Mouse (Mus musculus) heart, postnatal 10 days (tissue): ENCODE data around the gene March7. TPM values are rescaled to one million over a fixed set of nuclear protein-coding genes. Genes with fewer than 3 reads are reported as not detected.

Experiments used
- DNase-seq, 2 experiments: peaks; one replicate each; pipeline ENCODE4 v3.0.0; 2021
- intact Hi-C: fragments of 180-260 bp; cut with DNase I; formaldehyde crosslinking; loops from one replicate; pipeline ENCODE4 v1.15.1; 2025
- total RNA-seq, 2 experiments: library from RNA; stranded (reverse); gene quantifications; 2 replicates each; pipeline ENCODE4 v1.2.3; 2021

March7 gene
- total RNA-seq, 2 experiments from 2014 or later = 47.4 to 52.6 TPM

DNA sequence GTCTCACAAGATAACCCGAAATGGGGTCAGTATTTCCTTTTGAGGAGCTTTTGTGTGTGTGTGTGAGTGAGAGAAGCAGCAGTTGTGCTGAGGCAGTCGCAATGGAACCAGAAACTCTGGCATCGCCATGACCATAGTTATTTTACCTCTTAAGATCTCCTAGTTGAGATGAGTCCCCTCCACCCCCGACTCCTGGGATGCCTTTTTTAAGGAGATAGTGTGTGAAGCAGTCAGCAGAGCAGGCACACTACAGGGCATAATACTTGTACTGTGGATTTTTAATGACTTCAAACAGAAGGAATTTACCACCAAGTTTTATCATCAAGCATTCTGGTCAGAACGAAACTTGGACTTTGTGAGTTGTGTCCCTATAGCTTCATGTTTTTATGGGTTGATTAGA is 1.1 kb downstream of the March7 start:
- DNase-seq = no peak
- intact Hi-C loops = no loop called here

DNA sequence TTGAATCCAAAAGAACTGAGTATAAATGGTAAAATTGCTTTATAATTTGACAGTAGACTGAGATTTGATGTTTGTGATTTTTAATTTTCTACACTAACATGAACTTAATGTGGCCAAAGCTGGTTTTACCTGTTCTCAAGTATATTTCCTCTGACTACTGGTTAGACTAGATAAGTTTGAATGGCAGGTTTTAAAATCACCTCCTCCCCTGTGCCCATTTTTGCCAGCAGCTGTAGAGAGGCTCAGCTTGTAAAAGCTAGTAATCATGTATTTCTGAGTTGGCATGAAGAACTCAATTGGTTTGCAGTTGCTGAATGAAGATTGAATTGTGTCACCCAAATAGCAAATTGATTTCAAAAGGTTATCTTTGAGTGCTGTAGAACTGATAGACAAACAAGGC is 2.8 kb downstream of the March7 start:
- intact Hi-C loops = no loop called here
- no peak for DNase-seq

DNA sequence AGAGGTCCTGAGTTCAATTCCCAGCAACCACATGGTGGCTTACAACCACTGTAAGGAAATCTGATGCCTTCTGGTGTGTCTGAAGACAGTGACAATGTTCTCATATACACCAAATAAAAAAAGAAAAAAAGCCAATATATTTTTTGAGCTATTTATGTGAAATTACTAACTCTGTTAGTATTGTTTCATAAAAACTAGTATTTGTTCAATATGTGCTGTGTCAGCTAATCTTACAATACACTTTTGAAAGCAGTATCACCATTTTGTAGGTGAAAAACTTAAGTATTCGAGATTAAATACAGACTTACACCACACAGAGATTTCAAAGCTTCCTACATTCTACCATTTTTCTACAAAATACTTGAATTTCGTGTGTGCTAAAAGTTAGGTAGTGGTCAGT is 5.0 kb downstream of the March7 start:
- intact Hi-C loops = no loop called here
- DNase-seq = no peak

DNA sequence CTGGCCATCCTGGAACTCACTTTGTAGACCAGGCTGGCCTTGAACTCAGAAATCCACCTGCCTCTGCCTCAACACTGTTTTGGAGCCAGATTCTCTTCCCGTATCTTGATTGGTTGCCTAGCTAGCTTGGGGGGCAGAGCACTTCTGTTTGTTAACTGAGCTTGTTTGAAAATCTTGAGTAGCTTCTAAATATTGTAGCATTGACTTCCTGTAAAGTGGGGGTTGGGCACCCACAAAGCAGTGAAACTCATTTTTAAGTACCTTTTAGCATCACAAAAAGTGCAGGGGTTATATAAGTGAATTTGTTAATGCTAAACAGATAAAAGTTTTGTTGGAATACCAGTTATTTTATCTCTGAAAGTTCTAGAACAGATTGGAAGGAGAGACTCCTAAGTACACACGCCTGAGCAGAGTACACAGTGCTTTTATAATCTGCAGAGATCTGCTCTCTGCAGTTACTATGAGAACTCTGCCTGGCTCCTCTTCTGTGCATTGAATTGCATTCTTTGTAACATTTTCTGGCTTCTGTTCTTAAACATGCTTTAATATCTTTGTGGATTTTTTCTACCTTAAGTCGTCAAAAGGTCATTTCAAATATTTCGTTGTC is 7.0 kb downstream of the March7 start:
- no peak for DNase-seq
- intact Hi-C loops = no loop called here

DNA sequence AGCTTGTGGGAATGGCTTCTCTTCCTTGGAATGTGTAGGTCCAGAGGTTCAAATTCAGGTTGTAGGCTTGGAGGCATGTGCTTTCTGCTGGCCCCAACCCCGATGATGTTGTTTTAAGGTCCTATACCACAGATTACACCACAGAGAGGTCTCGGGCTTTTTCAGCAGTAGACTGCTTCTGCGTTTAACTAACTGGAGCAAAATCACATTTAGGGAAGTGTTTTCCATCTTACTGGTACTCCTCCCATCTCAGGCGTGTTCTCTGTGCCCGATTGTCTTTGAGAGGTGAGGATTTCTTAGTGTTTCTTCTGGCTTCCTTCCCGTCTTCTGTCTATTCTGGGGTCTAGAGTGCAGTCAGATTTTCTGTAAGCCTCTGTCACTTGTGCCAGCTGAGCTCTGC is 7.9 kb downstream of the March7 start:
- DNase-seq = no peak
- intact Hi-C loops = no loop called here

DNA sequence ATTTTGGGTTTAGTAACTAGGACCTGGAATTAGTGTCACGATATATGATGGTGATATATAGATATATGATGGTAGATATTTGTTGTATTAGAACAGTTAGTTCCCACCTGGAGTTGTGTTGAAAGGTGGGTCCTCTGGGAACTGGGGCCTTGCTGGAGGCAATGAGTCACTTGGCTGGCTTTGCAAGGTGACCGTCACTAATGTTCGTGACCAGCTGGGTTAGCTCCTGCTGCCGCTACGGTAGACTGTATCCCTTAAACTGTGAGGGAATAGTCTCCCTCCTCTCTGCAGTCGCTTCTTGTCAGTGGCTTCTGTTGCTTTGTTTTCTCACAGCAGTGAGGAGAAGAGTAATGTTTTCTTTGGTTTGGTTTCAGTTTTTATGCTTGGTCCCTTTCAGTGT is 11.5 kb downstream of the March7 start:
- intact Hi-C loops = no loop called here
- DNase-seq = peak in 1 of 2 experiments; percentile 50

DNA sequence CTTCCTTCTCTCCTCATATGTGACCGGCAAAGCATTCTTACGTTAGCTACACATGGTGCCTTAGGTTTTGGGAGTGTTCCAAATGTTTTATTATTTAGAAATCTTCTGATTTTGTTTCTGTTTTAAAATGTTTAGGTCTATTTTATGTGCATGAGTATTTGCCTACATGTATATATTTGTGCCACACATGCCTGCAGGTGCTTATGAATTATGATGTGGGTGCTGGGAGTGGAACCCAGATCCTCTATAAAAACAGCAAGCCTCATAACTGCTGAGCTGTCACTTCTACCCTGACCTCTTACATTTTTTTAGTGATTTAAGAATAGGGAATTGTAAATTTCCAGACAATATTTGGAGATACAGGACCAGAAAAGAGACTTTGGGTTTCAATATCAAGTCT is 12.3 kb downstream of the March7 start:
- DNase-seq = no peak
- intact Hi-C loops = no loop called here

DNA sequence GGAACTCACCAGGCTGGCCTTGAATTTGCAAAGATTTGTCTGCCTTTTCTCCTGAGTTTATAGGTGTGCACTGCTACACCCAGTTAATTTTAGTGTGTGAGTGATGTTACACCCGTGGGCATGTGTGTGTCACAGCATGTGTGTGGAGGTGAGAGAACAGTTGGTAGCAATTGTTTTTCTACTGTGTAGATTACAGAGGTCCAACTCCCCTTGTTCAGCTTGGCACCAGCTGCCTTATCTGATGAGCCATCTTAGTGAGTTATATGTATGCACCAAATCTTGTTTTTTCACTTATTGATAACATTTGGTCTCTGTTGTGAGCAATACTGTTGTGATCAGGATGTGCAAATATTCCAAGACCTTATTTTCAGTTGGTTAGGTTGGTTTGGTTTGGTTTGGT is 13.8 kb downstream of the March7 start:
- intact Hi-C loops = no loop called here
- no peak for DNase-seq

DNA sequence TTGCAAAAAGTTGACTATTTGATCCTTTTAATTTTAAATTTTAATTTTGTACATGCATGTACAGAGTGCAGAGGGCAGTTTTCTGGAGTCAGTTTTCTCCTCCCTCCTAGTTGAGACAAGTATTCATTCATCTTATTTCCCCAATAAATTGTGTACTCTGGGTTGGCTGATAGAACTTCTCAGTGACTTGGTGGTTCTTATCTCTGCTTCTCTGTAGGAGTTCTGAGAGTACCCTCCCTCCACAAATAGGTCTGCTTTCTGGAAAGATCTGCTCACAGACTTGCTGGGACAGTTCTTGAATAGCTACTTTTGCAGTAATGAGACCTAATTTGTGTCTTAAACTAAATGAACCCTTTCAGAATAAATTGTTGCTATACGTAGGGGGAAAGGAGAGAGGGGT is 18.8 kb downstream of the March7 start:
- DNase-seq = no peak
- intact Hi-C loops = no loop called here

DNA sequence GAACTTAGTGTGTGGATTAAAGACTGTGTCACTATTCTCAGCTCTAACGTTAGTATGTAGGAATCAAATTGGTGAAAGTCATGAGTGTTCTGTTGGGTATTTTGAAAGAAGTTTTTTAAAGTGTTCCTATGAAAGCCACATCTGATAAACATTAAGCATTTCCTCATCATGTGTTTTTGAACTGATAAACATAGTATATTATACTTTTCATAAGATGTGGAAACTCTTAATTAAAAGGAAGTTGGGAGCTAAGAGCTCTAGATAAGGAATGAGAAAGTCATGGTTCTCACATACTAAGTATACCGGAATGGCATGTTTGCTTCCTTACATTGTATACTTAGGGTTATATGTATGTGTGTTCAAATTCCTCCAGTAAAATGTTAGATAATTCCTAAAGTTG is 20.7 kb downstream of the March7 start:
- DNase-seq = no peak
- intact Hi-C loops = no loop called here

DNA sequence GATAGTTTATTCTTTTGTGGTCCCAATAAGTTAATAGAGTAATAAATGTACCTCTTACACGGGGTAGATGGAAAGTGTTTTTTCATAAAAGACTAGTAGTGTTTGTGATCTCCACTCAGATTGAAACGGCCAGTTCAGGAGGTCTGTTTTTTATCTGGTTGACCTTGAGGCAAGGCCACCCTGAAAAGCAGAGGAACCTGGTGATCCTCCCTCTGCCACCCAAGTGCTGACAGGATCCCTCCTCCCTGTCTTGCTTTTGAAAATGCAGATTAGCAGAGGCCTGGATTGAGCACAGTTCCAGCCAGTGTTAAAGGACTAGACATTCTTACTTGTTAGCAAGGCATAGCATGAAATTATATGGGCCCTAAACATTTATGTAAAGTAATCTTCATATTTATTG is 23.5 kb downstream of the March7 start:
- peak; percentile 55 to 58 for DNase-seq
- intact Hi-C loops = no loop called here

DNA sequence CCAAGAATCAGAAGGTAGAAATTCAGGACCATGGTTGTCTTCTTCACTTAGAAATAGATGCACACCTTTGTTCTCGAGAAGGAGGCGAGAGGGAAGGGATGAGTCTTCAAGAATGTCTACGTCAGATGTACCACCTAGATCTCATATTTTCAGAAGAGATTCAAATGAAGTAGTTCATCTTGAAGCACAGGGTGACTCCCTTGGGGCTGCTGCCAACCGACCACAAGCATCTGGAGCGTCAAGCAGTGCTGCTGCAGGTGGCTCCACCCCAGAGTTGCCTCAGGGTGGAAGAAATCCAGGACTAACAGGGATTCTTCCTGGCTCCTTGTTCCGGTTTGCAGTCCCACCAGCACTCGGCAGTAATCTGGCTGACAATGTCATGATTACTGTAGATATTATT is 24.8 kb downstream of the March7 start:
- intact Hi-C loops = no loop called here
- no peak for DNase-seq

DNA sequence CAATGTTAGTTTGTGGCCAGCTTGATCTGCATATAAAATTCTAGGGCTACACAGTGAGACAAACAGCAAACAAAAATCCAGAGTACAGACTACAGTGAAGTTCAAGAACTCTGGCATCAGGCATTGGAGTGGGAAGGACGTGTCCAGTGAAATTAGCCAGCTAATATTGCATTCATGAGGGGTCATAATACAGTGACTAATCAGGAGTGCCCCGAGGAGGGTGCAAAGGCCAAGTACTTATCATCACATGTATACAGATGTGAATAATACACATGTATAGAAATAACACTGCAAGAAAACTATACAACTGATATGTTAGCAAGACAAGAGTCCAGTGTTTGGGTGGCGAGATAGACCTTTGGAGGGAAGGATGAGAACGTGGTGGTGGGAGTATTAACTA is 43.1 kb downstream of the March7 start:
- intact Hi-C loops = no loop called here
- DNase-seq = no peak

DNA sequence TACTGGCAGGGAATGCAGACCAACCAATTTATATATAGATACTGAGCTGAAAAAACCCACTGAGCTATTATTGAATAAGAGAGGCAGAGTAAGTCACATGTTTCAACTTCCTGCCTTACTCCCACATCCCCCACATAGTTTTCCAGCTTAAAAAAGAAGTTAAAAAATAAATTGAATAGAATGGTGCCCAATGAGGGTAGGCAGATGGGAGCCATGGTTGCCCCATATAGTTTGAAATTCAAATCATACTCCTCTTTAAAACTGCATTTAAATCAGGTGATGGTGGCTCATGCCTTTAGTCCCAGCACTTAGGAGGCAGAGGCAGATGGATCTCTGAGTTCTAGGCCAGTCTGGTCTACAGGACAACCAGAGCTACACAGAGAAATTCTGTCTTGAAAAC is 43.8 kb downstream of the March7 start:
- intact Hi-C loops = no loop called here
- DNase-seq = no peak

DNA sequence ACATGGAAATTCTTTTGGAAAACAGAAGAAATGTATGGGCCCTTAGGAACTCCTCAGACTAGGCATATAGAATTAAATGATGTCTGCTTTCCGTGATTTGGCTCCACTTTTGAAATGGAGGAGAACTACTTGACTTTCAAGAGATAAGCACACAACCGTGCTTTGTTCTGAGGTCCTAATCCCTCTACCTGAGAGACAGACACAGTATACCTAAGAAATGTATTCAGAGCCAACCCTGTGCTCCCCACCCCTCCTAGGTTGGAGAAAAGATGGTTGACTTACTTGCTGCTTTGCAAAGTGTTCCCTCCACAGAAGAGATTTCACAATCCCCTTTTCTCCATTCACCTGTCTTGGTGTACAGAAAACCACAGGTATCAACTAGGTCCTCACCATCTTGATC is 47.1 kb downstream of the March7 start:
- intact Hi-C loops = loop anchor here (5.0 kb wide), 1 partner anchor 1201 kb away; no protein-coding TSS in a partner anchor
- no peak for DNase-seq

DNA sequence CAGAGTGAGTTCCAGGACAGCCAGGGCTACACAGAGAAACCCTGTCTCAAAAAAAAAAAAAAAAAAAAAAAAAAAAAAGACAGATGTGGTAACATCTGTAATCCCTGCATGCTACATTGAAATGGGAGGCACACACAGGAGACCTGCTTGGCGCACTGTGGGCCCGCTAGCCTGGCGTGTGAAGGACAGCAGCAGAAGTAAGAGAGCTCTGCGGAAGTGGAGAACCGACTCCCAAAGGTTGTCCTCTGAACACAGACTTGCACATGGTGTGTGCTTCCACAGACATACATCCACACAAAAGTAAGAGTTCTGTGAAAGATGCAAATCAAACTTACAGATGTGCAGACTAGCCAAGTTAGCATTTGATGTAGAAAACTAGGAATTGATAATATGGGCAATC is 49.5 kb downstream of the March7 start:
- DNase-seq = no peak
- intact Hi-C loops = loop anchor here (5.0 kb wide), 1 partner anchor 1198 kb away; no protein-coding TSS in a partner anchor

DNA sequence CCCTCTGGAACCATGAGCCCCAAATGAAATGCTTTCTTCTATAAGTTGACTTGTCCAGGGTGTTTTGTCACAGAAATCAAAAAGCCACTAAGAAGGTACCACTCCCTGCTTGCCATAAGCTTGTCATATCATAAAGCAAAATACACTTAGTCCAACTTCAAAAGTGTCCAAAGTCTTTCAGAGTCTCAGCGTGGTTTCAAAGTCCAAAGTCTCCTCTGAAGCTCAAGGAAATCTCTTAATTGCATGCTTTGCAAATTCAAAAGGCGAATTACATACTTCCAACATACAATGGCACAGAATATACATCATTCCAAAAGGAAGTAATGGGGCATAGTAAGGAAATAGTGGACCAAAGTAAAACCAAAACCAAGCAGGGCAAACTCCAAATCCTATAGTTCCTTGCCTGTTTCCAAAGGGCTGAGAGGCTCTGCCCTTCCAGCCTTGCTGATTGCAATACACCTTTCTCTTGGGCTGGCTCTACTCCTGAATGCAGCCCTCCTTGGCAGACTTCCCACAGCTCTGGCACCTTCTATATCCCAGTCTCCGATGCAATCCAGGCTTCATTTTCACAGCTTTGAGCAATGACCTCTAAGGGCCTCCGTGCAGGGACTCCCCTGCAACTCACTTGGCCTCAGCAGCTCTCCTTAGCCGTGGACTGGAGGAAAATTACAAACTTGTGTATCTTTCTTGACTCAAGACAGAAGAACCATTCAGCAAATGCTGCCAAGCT is 51.1 kb downstream of the March7 start:
- DNase-seq = peak; percentile 27 to 50
- intact Hi-C loops = no loop called here

DNA sequence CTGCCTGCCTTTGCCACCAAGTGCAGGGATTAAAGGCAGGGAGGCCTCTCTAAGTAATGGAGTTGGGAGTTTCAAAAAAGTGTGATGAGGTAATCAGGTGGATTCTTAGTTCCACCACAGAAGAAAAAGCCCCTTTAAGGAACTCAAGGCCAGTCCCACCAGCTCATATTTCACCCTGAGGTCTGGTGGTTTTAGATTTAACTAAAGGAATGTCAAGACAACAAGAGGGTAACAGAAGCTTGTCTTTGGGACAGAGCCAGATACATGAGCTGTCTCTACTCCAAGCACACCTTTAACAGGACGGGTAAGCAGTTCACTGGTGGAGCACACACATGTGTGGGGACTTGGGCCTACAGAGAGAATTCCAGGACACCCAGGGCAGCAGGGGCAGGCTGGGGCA is 57.9 kb downstream of the March7 start:
- intact Hi-C loops = no loop called here
- DNase-seq = no peak

DNA sequence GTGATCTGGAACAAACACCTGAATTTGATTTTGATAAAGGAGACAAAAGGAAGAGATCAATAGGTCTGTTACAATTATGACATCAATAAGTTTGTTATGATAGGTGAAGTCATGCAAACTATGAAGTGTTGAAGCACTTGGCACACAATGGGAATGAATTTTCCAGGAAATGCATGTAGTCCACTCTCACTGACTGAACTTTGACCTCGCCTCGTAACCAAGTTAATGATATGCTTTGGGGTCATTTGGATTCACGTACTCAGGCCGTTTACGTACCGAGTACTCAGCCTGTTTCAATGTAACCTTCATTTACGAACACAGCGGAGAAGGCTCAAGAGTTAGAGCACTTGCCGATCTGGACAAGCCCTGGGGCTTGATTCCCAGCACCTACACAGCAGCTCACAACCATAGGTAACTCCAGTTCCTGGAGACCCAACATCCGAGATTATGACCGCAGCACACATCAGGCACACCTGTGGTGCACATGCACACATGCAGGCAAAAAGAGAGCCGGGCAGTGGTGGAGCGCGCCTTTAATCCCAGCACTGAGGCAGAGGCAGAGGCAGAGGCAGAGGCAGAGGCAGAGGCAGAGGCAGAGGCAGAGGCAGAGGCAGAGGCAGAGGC is 60.3 kb downstream of the March7 start:
- intact Hi-C loops = no loop called here
- no peak for DNase-seq

DNA sequence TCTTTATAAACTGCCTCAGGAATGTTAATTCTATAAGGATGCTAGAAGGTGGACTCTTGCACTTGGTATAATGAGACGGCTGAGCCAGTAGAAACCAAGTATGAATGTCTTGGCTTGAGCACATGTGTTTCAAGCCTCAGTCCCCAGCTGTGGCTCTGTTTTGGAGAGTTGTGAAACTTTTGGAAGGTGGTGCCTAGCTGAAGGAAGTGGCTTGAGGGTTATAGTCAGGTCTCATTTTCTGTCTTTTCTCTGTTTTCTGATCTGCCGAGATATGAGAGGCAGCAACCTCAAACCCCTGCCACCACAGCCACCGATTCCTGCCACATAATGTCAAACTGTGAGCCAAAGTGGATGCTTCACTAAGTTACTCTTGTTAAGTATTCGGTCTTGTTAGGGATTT is 68.9 kb downstream of the March7 start:
- no peak for DNase-seq
- intact Hi-C loops = no loop called here

DNA sequence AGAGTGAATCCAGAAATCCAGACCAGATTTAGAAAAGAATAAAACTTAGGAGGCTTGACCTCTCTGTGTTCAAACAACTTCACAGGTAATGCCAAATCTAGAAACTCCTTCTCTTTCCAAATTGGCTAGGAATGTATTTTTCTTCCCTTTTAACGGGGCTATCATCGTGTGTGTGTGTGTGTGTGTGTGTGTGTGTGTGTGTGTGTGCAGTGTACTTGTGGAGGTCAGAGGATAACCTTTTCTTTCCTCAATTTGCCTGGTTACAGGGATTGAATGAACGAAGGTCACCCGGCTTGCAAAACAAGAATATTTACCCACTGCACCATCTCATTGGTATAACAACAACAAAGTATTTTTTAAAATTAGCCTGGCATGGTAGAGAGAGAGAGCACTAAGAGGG is 72.9 kb downstream of the March7 start:
- intact Hi-C loops = no loop called here
- DNase-seq = no peak

DNA sequence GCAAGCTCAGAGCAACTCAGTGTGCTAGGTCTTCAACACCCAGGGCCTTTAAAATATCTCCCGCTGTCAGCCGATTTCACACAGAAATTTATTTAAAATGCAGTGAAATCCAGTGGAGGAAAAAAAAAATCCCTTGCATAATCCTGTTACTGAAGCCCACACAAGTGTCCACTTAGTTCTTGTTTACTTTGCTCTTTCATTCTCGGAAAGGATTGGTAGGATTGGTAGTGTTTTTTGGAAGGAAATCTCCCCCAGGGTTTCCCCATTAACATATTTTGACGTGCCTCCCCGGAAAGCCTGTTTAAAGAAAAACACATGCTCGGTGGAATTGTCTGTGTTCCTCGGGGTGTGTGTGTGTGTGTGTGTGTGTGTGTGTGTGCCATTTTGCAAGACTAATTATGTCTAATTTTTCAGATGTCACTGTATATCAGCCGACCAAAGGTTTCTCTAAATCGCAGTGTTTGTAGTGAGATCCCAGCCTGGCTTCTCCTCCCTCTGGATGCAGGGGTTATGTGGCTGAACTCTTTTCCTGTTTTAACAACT is 73.6 kb downstream of the March7 start:
- intact Hi-C loops = no loop called here
- peak in 1 of 2 experiments; percentile 38 for DNase-seq
